Mouse (Mus musculus) megakaryocyte-erythroid progenitor cell, adult 5-6 weeks (primary cell): Measurements from ENCODE around the gene Cxcl1. TPM values are rescaled to one million over a fixed set of nuclear protein-coding genes. Genes with fewer than 3 reads are reported as not detected.

Experiments used
- total RNA-seq, 2 experiments: library from RNA; stranded (forward) in 1 of 2; stranded (reverse) in 1 of 2; fragments of 200-1000, 215-1000 nt in 1 of 2; fragments of >200 nt in 1 of 2; fragmentation: Nextera tagmentation in 1 of 2; gene quantifications; 2 replicates each; pipeline ENCODE4 v1.2.3; 2014 to 2017

Gene Cxcl1
- total RNA-seq, 2 experiments from 2014 or later, result 1.5 TPM; not detected in 1

Other genes starting within 250 kb of the Cxcl1 start
- gene Cxcl5, start 131.9 kb upstream of the Cxcl1 start, total RNA-seq (2014; fragmentation: Nextera tagmentation), result not detected in 2 replicates
- gene Cxcl5, start 131.9 kb upstream of the Cxcl1 start, total RNA-seq (2017), result 0.30 TPM in 1 of 2 replicates, not detected in the other
- not detected in 2 replicates for gene Ppbp, start 122.7 kb upstream of the Cxcl1 start, total RNA-seq (2014; fragmentation: Nextera tagmentation)
- 0.80 TPM in 1 of 2 replicates, not detected in the other for gene Ppbp, start 122.7 kb upstream of the Cxcl1 start, total RNA-seq (2017)
- gene Pf4, start 118.8 kb upstream of the Cxcl1 start, total RNA-seq (2014; fragmentation: Nextera tagmentation), result 2.3 TPM in 1 of 2 replicates, not detected in the other
- 40.2 and 87.4 TPM in 2 replicates for gene Pf4, start 118.8 kb upstream of the Cxcl1 start, total RNA-seq (2017)
- gene Cxcl3, start 105.1 kb upstream of the Cxcl1 start, total RNA-seq (2014; fragmentation: Nextera tagmentation), result not detected in 2 replicates
- 0.42 TPM in 1 of 2 replicates, not detected in the other for gene Cxcl3, start 105.1 kb upstream of the Cxcl1 start, total RNA-seq (2017)
- not detected in 2 replicates for gene Cxcl15, start 96.7 kb upstream of the Cxcl1 start, total RNA-seq (2014; fragmentation: Nextera tagmentation)
- not detected in 2 replicates for gene Cxcl15, start 96.7 kb upstream of the Cxcl1 start, total RNA-seq (2017)
- not detected in 2 replicates for gene Cxcl2, start 12.6 kb downstream of the Cxcl1 start, total RNA-seq (2014; fragmentation: Nextera tagmentation)
- gene Cxcl2, start 12.6 kb downstream of the Cxcl1 start, total RNA-seq (2017), result 5.2 and 9.9 TPM in 2 replicates
- gene Mthfd2l, start 39.9 kb downstream of the Cxcl1 start, total RNA-seq (2014; fragmentation: Nextera tagmentation), result 20.6 and 24.1 TPM in 2 replicates
- gene Mthfd2l, start 39.9 kb downstream of the Cxcl1 start, total RNA-seq (2017), result 16.1 and 19.1 TPM in 2 replicates
- not detected in 2 replicates for gene Epgn, start 136.2 kb downstream of the Cxcl1 start, total RNA-seq (2014; fragmentation: Nextera tagmentation)
- gene Epgn, start 136.2 kb downstream of the Cxcl1 start, total RNA-seq (2017), result not detected in 2 replicates
- gene Ereg, start 183.4 kb downstream of the Cxcl1 start, total RNA-seq (2014; fragmentation: Nextera tagmentation), result not detected in 2 replicates
- gene Ereg, start 183.4 kb downstream of the Cxcl1 start, total RNA-seq (2017), result not detected in 2 replicates
- not detected in 2 replicates for gene Areg, start 248.4 kb downstream of the Cxcl1 start, total RNA-seq (2014; fragmentation: Nextera tagmentation)
- 3.8 TPM in 1 of 2 replicates, not detected in the other for gene Areg, start 248.4 kb downstream of the Cxcl1 start, total RNA-seq (2017)